Mouse (Mus musculus) small intestine, adult 2 months (tissue): ENCODE results near the gene Mob1b.
A peak's percentile ranks its signal among the peaks of the same experiment; 100 is the strongest.

Experiments used
- CTCF ChIP-seq: fragments of 200-500 bp; IDR thresholded peaks from 2 replicates; pipeline ENCODE4 v1.5.1; 2012; ENCODE audit warnings: low read depth, mild to moderate bottlenecking, control low read depth, inconsistent platforms, low read length, moderate library complexity, mixed read lengths; ENCODE audit not compliant: insufficient replicate concordance, insufficient read length; ENCODE audit errors: extremely low read depth
- POLR2A ChIP-seq: fragments of 200-500 bp; IDR thresholded peaks from 2 replicates; pipeline ENCODE4 v1.6.1; 2012; ENCODE audit warnings: low read depth, mild to moderate bottlenecking, control low read depth, inconsistent platforms, low read length, moderate library complexity

DNA sequence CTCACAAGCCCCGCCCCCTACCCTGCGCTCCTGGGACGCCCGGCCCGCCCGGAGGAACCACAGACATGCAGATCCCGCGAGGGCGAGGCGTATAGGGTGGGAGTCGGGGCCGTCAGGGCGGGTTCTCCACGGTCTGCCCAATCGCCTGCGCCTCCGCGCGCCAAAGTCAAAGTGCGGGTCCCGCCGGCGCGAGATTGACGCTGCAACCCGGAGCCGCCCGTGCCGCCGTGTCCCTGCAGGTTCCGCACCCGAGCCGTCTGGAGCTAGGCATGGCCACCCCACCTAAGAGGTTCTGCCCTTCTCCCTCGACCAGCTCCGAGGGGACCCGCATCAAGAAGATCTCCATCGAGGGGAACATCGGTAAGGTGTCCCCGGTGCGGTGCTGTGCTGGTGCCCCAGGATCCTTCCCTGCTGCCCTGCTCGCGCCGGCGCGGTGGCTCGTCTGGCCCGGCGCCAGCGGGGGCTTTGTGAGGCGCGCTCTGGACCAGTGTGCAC, 44.4 kb downstream of the Mob1b start, which contains the start of gene Dck:
- TF ChIP-seq CTCF = no peak
- TF ChIP-seq POLR2A = peak; percentile 73
